Mouse (Mus musculus) kidney, embryonic 14.5 days (tissue): ENCODE measurements around the gene Clec2e. TPM values are rescaled to one million over a fixed set of nuclear protein-coding genes. Genes with fewer than 3 reads are reported as not detected.

Source experiments
- ATAC-seq: fragments of 200-750 bp; cut with Nextera tagmentation; 2 replicates; pipeline ENCODE4 v1.8.0; 2017; ENCODE audit warnings: moderate number of reproducible peaks, mild to moderate bottlenecking, moderate TSS enrichment, moderate library complexity; ENCODE audit not compliant: low FRiP score, low TSS enrichment
- H3K27ac ChIP-seq: fragments of 300-500 bp; sonication (generic); 2 replicates; pipeline ENCODE4 v1.5.1; 2014; ENCODE audit warnings: low read depth, mild to moderate bottlenecking, low read length, moderate library complexity, mixed read lengths
- H3K27me3 ChIP-seq: fragments of 300-500 bp; sonication (generic); 2 replicates; pipeline ENCODE4 v1.6.1; 2014; ENCODE audit warnings: mild to moderate bottlenecking, low read length; ENCODE audit not compliant: control insufficient read depth, insufficient read depth
- H3K36me3 ChIP-seq: fragments of 300-500 bp; sonication (generic); 2 replicates; pipeline ENCODE4 v1.6.1; 2014; ENCODE audit warnings: low read length, mixed read lengths; ENCODE audit not compliant: control insufficient read depth, insufficient read depth
- H3K4me1 ChIP-seq: fragments of 300-500 bp; sonication (generic); 2 replicates; pipeline ENCODE4 v1.6.1; 2014; ENCODE audit warnings: low read length, mixed read lengths; ENCODE audit not compliant: control insufficient read depth, insufficient read depth
- H3K4me2 ChIP-seq: fragments of 300-500 bp; sonication (generic); replicated peaks from 2 replicates; pipeline ENCODE4 v1.6.1; 2014; ENCODE audit warnings: low read depth, mild to moderate bottlenecking, low read length
- H3K4me3 ChIP-seq: fragments of 300-500 bp; sonication (generic); 2 replicates; pipeline ENCODE4 v1.5.1; 2014; ENCODE audit warnings: mild to moderate bottlenecking, low read length
- H3K9ac ChIP-seq: fragments of 300-500 bp; sonication (generic); 2 replicates; pipeline ENCODE4 v1.6.1; 2014; ENCODE audit warnings: low read depth, mild to moderate bottlenecking, low read length, moderate library complexity
- H3K9me3 ChIP-seq: fragments of 300-500 bp; sonication (generic); 2 replicates; pipeline ENCODE4 v1.6.1; 2016; ENCODE audit warnings: low read length; ENCODE audit not compliant: control insufficient read depth
- WGBS: fragments of 180-500 bp; shearing (Covaris S2); extraction: QIAGEN DNeasy Blood & Tissue Kit; methylation state at CpG from one replicate; pipeline ENCODE4 v1.1.7; 2014; 5-methylcytosine and 5-hydroxymethylcytosine counted together
- polyA plus RNA-seq: library from polyadenylated mRNA; unstranded; fragments of >200 nt; fragmentation: Nextera tagmentation; extraction: Ambion mirVana; gene quantifications from 2 replicates; pipeline ENCODE4 v1.2.1, GENCODE M21; 2014

The Clec2e gene
- polyA plus RNA-seq, 1 experiment from 2014 or later, result not detected

GRCm38 (mm10) chr6:129049596-129050251 lies 51.0 kb downstream of the Clec2e start:
- Histone ChIP-seq H3K4me3 (peak overlapping the region; percentile 16; the same call in 1 of the 2 replicates), H3K9me3 (no peaks in the 10 kb centered on the region), H3K4me1 (0 out of 2 replicates have a peak, but pooled peaks cover 3% of the 10 kb centered on the region), H3K9ac (0 out of 2 replicates have a peak overlapping the region, but pooled peaks have one; percentile 34), H3K27ac (no peak overlapping the region), H3K36me3 (no peaks in the 10 kb centered on the region), H3K27me3 (no peaks in the 10 kb centered on the region), H3K4me2 (peak overlapping the region; percentile 31)
- 10% methylated on average over 8 of the region's 8 CpGs for WGBS
- ATAC-seq, result peak; percentile 46; the same call in 1 of the 2 replicates

- Histone ChIP-seq H3K27ac (no peak overlapping the region), H3K4me1 (0 out of 2 replicates have a peak, but pooled peaks cover 3% of the 10 kb centered on the region), H3K4me3 (peak overlapping the region; percentile 36), H3K9me3 (no peaks in the 10 kb centered on the region), H3K36me3 (no peaks in the 10 kb centered on the region), H3K4me2 (peak overlapping the region; percentile 46), H3K9ac (peak overlapping the region; percentile 45; the same call in 1 of the 2 replicates), H3K27me3 (no peaks in the 10 kb centered on the region)
- peak; percentile 98 for ATAC-seq
- 1% methylated on average over 13 of the region's 13 CpGs for WGBS
These were observed 51.7 kb downstream of the Clec2e start for GRCm38 (mm10) chr6:129048857-129049473.

- 46% methylated on average over 4 of the region's 4 CpGs for WGBS
These were observed 52.3 kb downstream of the Clec2e start for GRCm38 (mm10) chr6:129048381-129048780.

DNA sequence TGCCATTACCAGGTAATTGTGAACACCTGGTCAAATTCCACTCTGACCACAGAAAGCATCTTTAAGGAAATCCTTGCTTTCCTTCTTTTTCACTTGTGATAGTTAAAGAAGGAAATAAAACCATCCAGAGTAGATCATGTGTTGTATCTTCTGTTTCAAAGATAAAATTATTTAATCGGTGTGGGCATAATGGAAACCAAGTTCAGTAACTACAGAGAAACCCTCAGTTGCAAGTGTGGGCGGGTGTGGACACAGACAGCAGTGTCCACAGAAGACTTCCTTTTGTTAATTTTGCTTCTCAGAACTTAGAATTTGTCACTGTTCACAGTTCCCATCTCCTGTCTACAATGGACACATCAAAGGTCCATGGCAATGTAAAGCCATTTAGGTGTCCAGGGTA lies 55.1 kb downstream of the Clec2e start, which contains the start of gene Klrb1f:
TSS of gene Klrb1f (plus strand) at position 301 of the 400 bp plus-strand sequence.
- H3K27me3 ChIP-seq, result no peaks in the 10 kb centered on the region
- no peak within 1 kb of the TSS for H3K27ac ChIP-seq
- no peak for ATAC-seq
- no peaks in the 10 kb centered on the region for H3K9me3 ChIP-seq
- H3K9ac ChIP-seq, result no peak within 1 kb of the TSS
- 0 out of 2 replicates have a peak, but pooled peaks cover 3% of the 10 kb centered on the region for H3K4me1 ChIP-seq
- no peak within 1 kb of the TSS for H3K4me3 ChIP-seq
- H3K36me3 ChIP-seq, result no peaks in the 10 kb centered on the region
- no peak within 1 kb of the TSS for H3K4me2 ChIP-seq
- WGBS, result 94% methylated on average over 2 of the region's 2 CpGs

More at GRCm38 (mm10) chr6:129048381-129048780, 52.3 kb downstream of the Clec2e start:
- no peak overlapping the region for H3K4me2 ChIP-seq
- no peak overlapping the region for H3K27ac ChIP-seq
- no peak for ATAC-seq
- H3K9me3 ChIP-seq, result no peaks in the 10 kb centered on the region
- H3K4me3 ChIP-seq, result no peak overlapping the region
- H3K36me3 ChIP-seq, result no peaks in the 10 kb centered on the region
- no peaks in the 10 kb centered on the region for H3K27me3 ChIP-seq
- H3K9ac ChIP-seq, result no peak overlapping the region
- H3K4me1 ChIP-seq, result 0 out of 2 replicates have a peak, but pooled peaks cover 3% of the 10 kb centered on the region

GRCm38 (mm10) chr6:129042470-129042869 lies 58.2 kb downstream of the Clec2e start:
- H3K36me3 ChIP-seq, result no peaks in the 10 kb centered on the region
- no peak overlapping the region for H3K4me2 ChIP-seq
- H3K4me3 ChIP-seq, result no peak overlapping the region
- no peaks in the 10 kb centered on the region for H3K27me3 ChIP-seq
- no peaks in the 10 kb centered on the region for H3K4me1 ChIP-seq
- H3K27ac ChIP-seq, result no peak overlapping the region
- H3K9me3 ChIP-seq, result no peaks in the 10 kb centered on the region
- no peak for ATAC-seq
- no peak overlapping the region for H3K9ac ChIP-seq

Other genes starting within 250 kb of the Clec2e start
- 0.23 TPM in 1 of 2 replicates, not detected in the other for gene Clec2i, start 213.3 kb downstream of the Clec2e start, polyA plus RNA-seq
- 0.64 and 0.76 TPM in 2 replicates for gene BC035044, start 209.8 kb downstream of the Clec2e start, polyA plus RNA-seq
- gene Clec2g, start 166.5 kb downstream of the Clec2e start, polyA plus RNA-seq, result not detected in 2 replicates
- 0.28 TPM in 1 of 2 replicates, not detected in the other for gene Klrb1f, start 55.0 kb downstream of the Clec2e start, polyA plus RNA-seq
- 0.31 and 0.58 TPM in 2 replicates for gene Clec2d, start 79.7 kb upstream of the Clec2e start, polyA plus RNA-seq
- gene Cd69, start 174.5 kb upstream of the Clec2e start, polyA plus RNA-seq, result 0.04 and 0.11 TPM in 2 replicates
- gene 4922502D21Rik, start 230.9 kb upstream of the Clec2e start, polyA plus RNA-seq, result not detected in 2 replicates
- 0.50 and 0.85 TPM in 2 replicates for gene Clec12a, start 241.8 kb upstream of the Clec2e start, polyA plus RNA-seq